Mouse (Mus musculus) midbrain, embryonic 14.5 days (tissue): ENCODE data around the gene Sympk. TPM values are rescaled to one million over a fixed set of nuclear protein-coding genes. Genes with fewer than 3 reads are reported as not detected.

Experiments used
- ATAC-seq: fragments of 200-750 bp; cut with Nextera tagmentation; 2 replicates; pipeline ENCODE4 v1.8.0; 2017; ENCODE audit warnings: moderate number of reproducible peaks, moderate library complexity; ENCODE audit not compliant: low FRiP score, low TSS enrichment
- DNase-seq: peaks from one replicate; pipeline ENCODE4 v3.0.0-alpha.2; 2015
- H3K27ac ChIP-seq: fragments of 300-500 bp; sonication (generic); replicated peaks from 2 replicates; pipeline ENCODE4 v1.5.1; 2014; ENCODE audit warnings: mild to moderate bottlenecking, low read depth, low read length, moderate library complexity
- H3K27me3 ChIP-seq: fragments of 300-500 bp; sonication (generic); 2 replicates; pipeline ENCODE4 v1.6.1; 2014; ENCODE audit warnings: low read length, control low read depth, mixed read lengths; ENCODE audit not compliant: control insufficient read depth, insufficient read depth
- H3K36me3 ChIP-seq: fragments of 300-500 bp; sonication (generic); 2 replicates; pipeline ENCODE4 v1.6.1; 2014; ENCODE audit warnings: low read length, control low read depth; ENCODE audit not compliant: control insufficient read depth, insufficient read depth
- H3K4me1 ChIP-seq: fragments of 300-500 bp; sonication (generic); 2 replicates; pipeline ENCODE4 v1.6.1; 2014; ENCODE audit warnings: mild to moderate bottlenecking, antibody characterized with exemption, low read length, control low read depth; ENCODE audit not compliant: control insufficient read depth, insufficient read depth
- H3K4me2 ChIP-seq: fragments of 300-500 bp; sonication (generic); 2 replicates; pipeline ENCODE4 v1.6.1; 2014; ENCODE audit warnings: mild to moderate bottlenecking, low read length, moderate library complexity
- H3K4me3 ChIP-seq: fragments of 300-500 bp; sonication (generic); replicated peaks from 2 replicates; pipeline ENCODE4 v1.5.1; 2014; ENCODE audit warnings: low read depth, low read length
- H3K9ac ChIP-seq: fragments of 300-500 bp; sonication (generic); replicated peaks from 2 replicates; pipeline ENCODE4 v1.6.1; 2014; ENCODE audit warnings: mild to moderate bottlenecking, low read length, moderate library complexity
- H3K9me3 ChIP-seq: fragments of 300-500 bp; sonication (generic); 2 replicates; pipeline ENCODE4 v1.6.1; 2016; ENCODE audit warnings: low read length, control low read depth, mixed read lengths; ENCODE audit not compliant: control insufficient read depth
- WGBS: fragments of 180-500 bp; shearing (Covaris S2); extraction: QIAGEN DNeasy Blood & Tissue Kit; methylation state at CpG from one replicate; pipeline ENCODE4 v1.1.7; 2014; 5-methylcytosine and 5-hydroxymethylcytosine counted together
- polyA plus RNA-seq: library from polyadenylated mRNA; unstranded; fragments of >200 nt; fragmentation: Nextera tagmentation; extraction: Ambion mirVana; gene quantifications from 2 replicates; pipeline ENCODE4 v1.2.1, GENCODE M21; 2014

The Sympk gene
- polyA plus RNA-seq, 1 experiment from 2014 or later: 18.1 TPM

DNA sequence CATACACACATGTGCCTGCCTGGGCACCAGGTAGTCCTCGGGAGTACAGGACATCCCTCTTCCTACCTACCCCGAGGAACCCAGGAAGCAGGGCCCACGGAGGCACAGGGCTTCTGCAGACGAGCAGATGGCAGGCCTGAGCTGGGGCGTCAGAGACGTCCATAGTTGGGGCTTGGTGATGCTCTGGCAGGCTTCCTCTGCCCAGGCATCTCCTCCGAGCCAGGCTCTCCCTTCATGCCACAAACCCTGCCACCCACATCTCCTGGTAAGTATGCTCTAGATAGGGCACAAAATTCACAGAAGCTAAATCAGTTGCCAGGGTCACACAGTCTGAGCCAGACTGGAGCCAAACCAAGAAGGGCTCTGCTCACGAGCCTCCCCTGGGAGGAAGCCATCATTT is 26.0 kb downstream of the Sympk start:
- no peak for ATAC-seq
- 93% methylated on average over 8 of the region's 8 CpGs for WGBS
- DNase-seq: no peak
- Histone ChIP-seq H3K4me3 (no peak overlapping the region), H3K36me3 (peaks cover 77% of the 10 kb centered on the region), H3K27me3 (no peaks in the 10 kb centered on the region), H3K4me1 (0 out of 2 replicates have a peak, but pooled peaks cover 2% of the 10 kb centered on the region), H3K9ac (no peak overlapping the region; the same call in 1 of the 2 replicates), H3K4me2 (no peak overlapping the region), H3K27ac (no peak overlapping the region), H3K9me3 (no peaks in the 10 kb centered on the region)

DNA sequence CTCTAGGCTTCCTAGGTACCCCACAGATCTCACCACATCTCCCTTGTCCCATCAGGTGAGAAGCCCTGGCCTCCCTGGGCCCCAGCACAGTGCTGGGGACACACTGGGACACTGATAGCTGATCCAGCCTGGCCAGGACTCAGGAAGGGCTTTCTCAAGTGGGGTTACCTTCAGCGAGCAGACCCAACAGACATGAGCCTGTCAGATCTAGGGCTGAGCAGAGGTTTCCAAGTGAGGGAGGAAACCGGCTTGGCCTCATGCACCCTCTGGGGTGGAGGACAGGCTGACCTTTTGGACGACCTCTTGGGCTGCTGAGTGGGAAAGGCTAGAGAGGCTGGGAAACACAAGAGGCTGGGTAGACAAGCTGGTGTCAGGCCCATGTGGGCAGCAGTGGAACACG is 27.0 kb downstream of the Sympk start:
- Histone ChIP-seq H3K27ac (no peak overlapping the region), H3K36me3 (peaks cover 67% of the 10 kb centered on the region), H3K4me3 (no peak overlapping the region), H3K9ac (no peak overlapping the region), H3K27me3 (no peaks in the 10 kb centered on the region), H3K4me2 (no peak overlapping the region), H3K4me1 (0 out of 2 replicates have a peak, but pooled peaks cover 2% of the 10 kb centered on the region), H3K9me3 (no peaks in the 10 kb centered on the region)
- DNase-seq (no peak), ATAC-seq (no peak)
- WGBS: 73% methylated on average over 4 of the region's 4 CpGs

DNA sequence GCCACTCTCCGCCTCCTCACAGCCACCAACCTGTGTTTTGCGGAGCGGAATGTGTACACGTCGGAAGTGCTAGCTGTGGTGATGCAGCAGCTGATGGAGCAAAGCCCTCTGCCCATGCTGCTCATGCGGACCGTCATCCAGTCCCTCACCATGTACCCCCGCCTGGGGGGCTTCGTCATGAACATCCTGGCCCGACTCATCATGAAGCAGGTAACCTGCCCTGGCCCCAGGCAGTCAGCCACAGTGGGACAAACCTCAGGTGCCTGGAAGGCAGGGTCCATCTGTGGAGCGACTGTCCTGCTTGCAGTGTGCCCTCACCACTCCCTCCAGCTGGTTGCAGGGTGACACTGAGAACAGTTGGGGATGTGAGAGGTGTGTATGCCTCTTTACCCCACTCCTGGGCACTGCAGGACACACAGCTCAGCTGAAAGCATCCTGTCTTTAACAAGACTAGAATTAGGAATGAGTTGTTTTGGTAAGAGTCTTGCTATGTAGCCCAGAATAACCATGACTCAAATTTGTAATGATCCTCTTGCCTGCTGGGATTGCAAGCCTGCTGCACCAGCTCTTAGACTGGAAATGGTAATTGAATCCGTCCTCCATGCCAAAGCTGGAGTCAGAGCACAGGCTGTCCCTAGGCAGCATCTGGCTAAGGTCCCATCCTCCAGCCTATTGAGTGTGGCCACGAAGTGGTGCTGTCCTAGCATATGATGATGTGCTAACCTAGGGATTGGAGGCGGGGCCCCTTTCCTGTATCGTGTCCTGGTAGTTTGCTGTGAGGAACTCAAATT is 28.4 kb downstream of the Sympk start:
- H3K27ac ChIP-seq: 0 out of 2 replicates have a peak overlapping the region, but pooled peaks have one; percentile 13
- H3K36me3 ChIP-seq: peaks cover 53% of the 10 kb centered on the region
- no peaks in the 10 kb centered on the region for H3K27me3 ChIP-seq
- DNase-seq (no peak), ATAC-seq (no peak)
- no peak overlapping the region for H3K4me3 ChIP-seq
- H3K4me1 ChIP-seq: 0 out of 2 replicates have a peak, but pooled peaks cover 2% of the 10 kb centered on the region
- no peak overlapping the region for H3K4me2 ChIP-seq
- no peak overlapping the region for H3K9ac ChIP-seq
- no peaks in the 10 kb centered on the region for H3K9me3 ChIP-seq
- 89% methylated on average over 15 of the region's 15 CpGs for WGBS

DNA sequence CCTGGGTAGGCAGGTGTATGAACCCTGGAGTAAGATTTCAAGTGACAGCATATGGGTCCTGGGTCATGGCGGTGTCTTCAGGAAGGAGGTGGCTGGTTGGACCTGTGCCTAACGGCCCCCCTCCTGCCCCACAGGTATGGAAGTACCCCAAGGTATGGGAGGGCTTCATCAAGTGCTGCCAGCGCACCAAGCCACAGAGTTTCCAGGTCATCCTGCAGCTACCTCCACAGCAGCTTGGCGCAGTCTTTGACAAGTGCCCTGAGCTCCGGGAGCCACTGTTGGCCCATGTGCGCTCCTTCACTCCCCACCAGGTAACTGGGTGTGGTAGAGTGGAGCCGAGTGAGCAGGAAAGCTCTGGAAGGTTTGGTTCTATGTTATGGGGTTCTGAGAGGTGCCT is 29.0 kb downstream of the Sympk start:
- no peak overlapping the region for H3K4me2 ChIP-seq
- H3K36me3 ChIP-seq: peaks cover 47% of the 10 kb centered on the region
- H3K27me3 ChIP-seq: no peaks in the 10 kb centered on the region
- H3K9me3 ChIP-seq: no peaks in the 10 kb centered on the region
- no peak for DNase-seq
- ATAC-seq: no peak
- H3K9ac ChIP-seq: no peak overlapping the region
- no peak overlapping the region for H3K27ac ChIP-seq
- 0 out of 2 replicates have a peak, but pooled peaks cover 2% of the 10 kb centered on the region for H3K4me1 ChIP-seq
- 92% methylated on average over 7 of the region's 7 CpGs for WGBS
- H3K4me3 ChIP-seq: no peak overlapping the region

DNA sequence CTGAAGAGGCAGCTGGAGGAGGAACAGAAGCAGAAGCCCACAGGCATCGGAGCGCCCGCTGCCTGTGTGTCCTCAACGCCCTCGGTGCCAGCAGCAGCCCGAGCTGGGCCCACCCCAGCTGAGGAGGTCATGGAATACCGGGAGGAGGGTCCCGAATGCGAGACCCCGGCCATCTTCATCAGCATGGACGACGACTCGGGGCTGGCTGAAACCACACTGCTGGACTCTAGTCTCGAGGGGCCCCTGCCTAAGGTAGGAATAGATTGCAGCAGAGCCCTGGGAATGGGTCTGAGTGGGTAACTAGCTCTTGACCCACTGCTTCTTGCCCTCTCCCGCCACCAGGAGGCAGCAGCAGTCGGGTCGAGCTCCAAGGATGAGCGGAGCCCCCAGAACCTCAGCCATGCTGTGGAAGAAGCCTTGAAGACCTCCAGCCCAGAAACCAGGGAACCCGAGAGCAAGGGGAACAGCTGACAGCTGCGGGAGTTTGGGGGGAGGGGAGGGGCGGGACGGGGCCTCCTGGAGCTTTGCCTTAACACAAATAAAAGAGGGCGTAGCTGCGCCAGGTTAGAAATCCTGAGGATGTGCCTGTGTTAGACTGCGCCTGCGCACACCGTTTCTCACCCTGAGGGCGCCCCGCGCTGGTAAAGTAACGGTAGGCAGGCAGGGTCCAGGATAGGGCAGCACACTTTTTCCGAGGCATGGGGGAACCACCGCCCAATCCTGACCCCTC is 30.0 kb downstream of the Sympk start, which contains the start of gene Rsph6a:
Gene Rsph6a, plus strand, starts transcription at position 644 of the 730 bp plus-strand sequence.
- peak within 1 kb of the TSS; percentile 50 for H3K4me2 ChIP-seq
- H3K36me3 ChIP-seq: peaks cover 36% of the 10 kb centered on the region
- 0 out of 2 replicates have a peak, but pooled peaks cover 2% of the 10 kb centered on the region for H3K4me1 ChIP-seq
- H3K9me3 ChIP-seq: no peaks in the 10 kb centered on the region
- H3K4me3 ChIP-seq: 0 out of 2 replicates have a peak within 1 kb of the TSS, but pooled peaks have one; percentile 15
- no peak within 1 kb of the TSS; the same call in 1 of the 2 replicates for H3K27ac ChIP-seq
- DNase-seq (peak; percentile 85), ATAC-seq (peak; percentile 63)
- H3K27me3 ChIP-seq: no peaks in the 10 kb centered on the region
- WGBS: 20% methylated on average over 33 of the region's 33 CpGs
- H3K9ac ChIP-seq: peak within 1 kb of the TSS; percentile 26

DNA sequence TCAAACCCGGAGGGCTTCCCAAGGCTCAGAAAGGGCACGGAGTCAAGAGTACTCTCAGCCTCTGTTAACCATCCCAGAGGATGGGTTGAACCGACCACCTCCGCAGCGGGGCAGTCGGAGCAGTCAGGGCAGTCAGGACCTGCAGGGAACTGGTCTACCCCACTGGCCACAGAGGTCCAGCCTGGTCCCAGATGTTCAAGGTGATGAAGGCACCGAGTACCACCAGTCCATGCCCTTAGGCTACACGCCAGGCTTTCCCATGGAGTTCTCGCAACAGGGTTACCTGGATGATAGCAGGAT is 30.6 kb downstream of the Sympk start:
- H3K9ac ChIP-seq: peak overlapping the region; percentile 26
- H3K36me3 ChIP-seq: peaks cover 31% of the 10 kb centered on the region
- DNase-seq: no peak
- WGBS: 62% methylated on average over 9 of the region's 9 CpGs
- 0 out of 2 replicates have a peak overlapping the region, but pooled peaks have one; percentile 15 for H3K4me3 ChIP-seq
- H3K4me2 ChIP-seq: peak overlapping the region; percentile 50
- H3K27me3 ChIP-seq: no peaks in the 10 kb centered on the region
- ATAC-seq: peak; percentile 22
- 0 out of 2 replicates have a peak, but pooled peaks cover 2% of the 10 kb centered on the region for H3K4me1 ChIP-seq
- no peak overlapping the region for H3K27ac ChIP-seq
- H3K9me3 ChIP-seq: no peaks in the 10 kb centered on the region

DNA sequence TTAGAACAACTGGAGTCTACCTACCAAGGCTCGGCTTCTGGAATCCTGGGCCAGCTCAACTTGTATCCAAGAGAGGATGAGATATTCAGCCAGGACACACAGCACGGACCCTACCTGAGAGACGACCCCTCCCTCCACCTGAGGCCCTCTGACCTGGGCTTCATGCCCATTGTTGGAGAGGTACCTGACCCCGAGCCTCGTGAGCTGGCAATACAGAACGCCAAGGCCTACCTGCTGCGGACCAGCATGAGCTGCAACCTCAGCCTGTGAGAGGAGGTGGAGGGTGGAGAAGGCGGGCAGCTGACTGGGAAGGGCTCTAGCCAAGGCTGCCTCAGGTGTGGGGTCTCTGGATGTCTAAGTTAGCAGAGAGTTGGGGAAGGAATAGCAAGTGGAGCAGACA is 30.9 kb downstream of the Sympk start:
- no peaks in the 10 kb centered on the region for H3K9me3 ChIP-seq
- H3K27me3 ChIP-seq: no peaks in the 10 kb centered on the region
- 0 out of 2 replicates have a peak, but pooled peaks cover 2% of the 10 kb centered on the region for H3K4me1 ChIP-seq
- WGBS: 91% methylated on average over 8 of the region's 8 CpGs
- H3K4me3 ChIP-seq: no peak overlapping the region
- no peak overlapping the region for H3K4me2 ChIP-seq
- peaks cover 28% of the 10 kb centered on the region for H3K36me3 ChIP-seq
- ATAC-seq: no peak
- H3K27ac ChIP-seq: no peak overlapping the region
- DNase-seq: no peak
- H3K9ac ChIP-seq: no peak overlapping the region

DNA sequence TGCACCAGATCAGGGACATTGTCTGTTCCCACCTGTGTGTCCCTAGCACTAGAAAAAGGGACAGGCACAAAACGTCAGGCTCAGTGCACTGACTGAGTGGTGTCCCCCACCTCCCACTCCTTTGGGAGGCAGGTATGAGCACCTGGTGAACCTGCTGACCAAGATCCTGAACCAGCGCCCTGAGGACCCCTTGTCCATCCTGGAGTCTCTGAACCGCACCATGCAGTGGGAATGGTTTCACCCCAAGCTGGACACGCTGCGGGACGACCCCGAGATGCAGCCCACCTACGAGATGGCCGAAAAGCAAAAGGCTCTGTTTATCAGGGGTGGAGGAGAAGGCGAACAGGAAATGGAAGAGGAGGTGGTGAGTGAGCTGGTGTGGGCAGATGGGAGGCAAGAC is 33.2 kb downstream of the Sympk start:
- Histone ChIP-seq H3K36me3 (peaks cover 5% of the 10 kb centered on the region; the same call in 1 of the 2 replicates), H3K27me3 (no peaks in the 10 kb centered on the region), H3K4me1 (0 out of 2 replicates have a peak, but pooled peaks cover 2% of the 10 kb centered on the region), H3K4me2 (no peak overlapping the region), H3K27ac (no peak overlapping the region), H3K9ac (no peak overlapping the region), H3K4me3 (no peak overlapping the region), H3K9me3 (no peaks in the 10 kb centered on the region)
- no peak for DNase-seq
- no peak for ATAC-seq
- WGBS: 91% methylated on average over 10 of the region's 10 CpGs
